Mouse (Mus musculus) spleen, adult 2 months (tissue): ENCODE data around the gene Tspan17. TPM values are rescaled to one million over a fixed set of nuclear protein-coding genes. Genes with fewer than 3 reads are reported as not detected.

ENCODE experiments used
- DNase-seq, 2 experiments: peaks; one replicate each; pipeline versions ENCODE4 v3.0.0 to v3.0.0-alpha.2; 2012 to 2021; ENCODE audit warnings: low spot score in 2 of 2, low read depth in 1 of 2
- H3K27ac ChIP-seq: fragments of 200-500 bp; 2 replicates; pipeline ENCODE4 v1.5.1; 2012; ENCODE audit warnings: low read length, inconsistent platforms; ENCODE audit not compliant: insufficient read depth
- H3K27me3 ChIP-seq: fragments of 200-500 bp; 2 replicates; pipeline ENCODE4 v1.6.1; 2012; ENCODE audit warnings: mild to moderate bottlenecking, moderate library complexity, low read length, inconsistent platforms; ENCODE audit not compliant: control insufficient read depth, insufficient read depth
- H3K36me3 ChIP-seq: fragments of 200-500 bp; 2 replicates; pipeline ENCODE4 v1.6.1; 2012; ENCODE audit warnings: mild to moderate bottlenecking, low read length, inconsistent platforms; ENCODE audit not compliant: control insufficient read depth, insufficient read depth
- H3K4me1 ChIP-seq: fragments of 200-500 bp; 2 replicates; pipeline ENCODE4 v1.6.1; 2011; ENCODE audit warnings: inconsistent platforms; ENCODE audit not compliant: control insufficient read depth, insufficient read depth, insufficient read length
- H3K4me3 ChIP-seq: fragments of 200-500 bp; 2 replicates; pipeline ENCODE4 v1.5.1; 2011; ENCODE audit warnings: mild to moderate bottlenecking, inconsistent platforms; ENCODE audit not compliant: insufficient read depth, insufficient read length; ENCODE audit errors: extremely low read depth
- CTCF ChIP-seq: fragments of 200-500 bp; IDR thresholded peaks from 2 replicates; pipeline ENCODE4 v1.5.1; 2011; ENCODE audit warnings: mild to moderate bottlenecking, inconsistent platforms; ENCODE audit not compliant: insufficient read depth, insufficient read length, insufficient replicate concordance; ENCODE audit errors: extremely low read depth
- POLR2A ChIP-seq: fragments of 200-500 bp; IDR thresholded peaks from 2 replicates; pipeline ENCODE4 v1.6.1; 2011; ENCODE audit warnings: low read depth, low read length, inconsistent platforms
- WGBS: fragments of 180-500 bp; shearing (Covaris S2); methylation state at CpG from one replicate; pipeline ENCODE4 v1.1.7; 2018; 5-methylcytosine and 5-hydroxymethylcytosine counted together
- polyA plus RNA-seq: library from polyadenylated mRNA; depleted of rRNA; stranded (reverse); fragments of >200 nt; gene quantifications from 2 replicates; pipeline ENCODE4 v1.2.3, GENCODE M21; 2012

Gene Tspan17
- polyA plus RNA-seq, 1 experiment = 6.2 TPM

DNA sequence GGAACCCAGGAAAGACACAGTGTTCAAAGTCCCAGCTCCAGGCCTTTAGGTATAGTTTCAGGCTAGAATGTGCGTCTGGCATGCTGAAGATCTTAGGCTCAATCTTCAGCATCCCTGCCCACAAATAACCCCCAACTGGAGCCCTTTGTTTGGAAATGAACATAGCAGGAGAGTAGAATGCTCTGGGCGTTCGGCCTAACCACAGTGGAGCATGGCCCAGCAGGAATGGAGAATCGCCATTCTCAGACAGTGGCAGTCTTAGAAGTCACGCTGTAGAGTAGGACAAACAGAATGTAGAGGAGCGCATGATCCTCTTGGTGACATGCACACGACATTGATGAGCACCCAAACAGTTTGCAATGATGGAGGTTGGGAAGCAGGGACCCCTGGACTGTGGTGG, 28.3 kb upstream of the Tspan17 start:
- peaks cover 13% of the 10 kb centered on the region for H3K27me3 ChIP-seq
- 82% methylated on average over 7 of the region's 7 CpGs for WGBS
- DNase-seq = no peak
- no peak for TF ChIP-seq CTCF
- H3K4me1 ChIP-seq = no peaks in the 10 kb centered on the region
- no peaks in the 10 kb centered on the region for H3K36me3 ChIP-seq
- no peak overlapping the region for H3K27ac ChIP-seq
- H3K4me3 ChIP-seq = no peak overlapping the region

DNA sequence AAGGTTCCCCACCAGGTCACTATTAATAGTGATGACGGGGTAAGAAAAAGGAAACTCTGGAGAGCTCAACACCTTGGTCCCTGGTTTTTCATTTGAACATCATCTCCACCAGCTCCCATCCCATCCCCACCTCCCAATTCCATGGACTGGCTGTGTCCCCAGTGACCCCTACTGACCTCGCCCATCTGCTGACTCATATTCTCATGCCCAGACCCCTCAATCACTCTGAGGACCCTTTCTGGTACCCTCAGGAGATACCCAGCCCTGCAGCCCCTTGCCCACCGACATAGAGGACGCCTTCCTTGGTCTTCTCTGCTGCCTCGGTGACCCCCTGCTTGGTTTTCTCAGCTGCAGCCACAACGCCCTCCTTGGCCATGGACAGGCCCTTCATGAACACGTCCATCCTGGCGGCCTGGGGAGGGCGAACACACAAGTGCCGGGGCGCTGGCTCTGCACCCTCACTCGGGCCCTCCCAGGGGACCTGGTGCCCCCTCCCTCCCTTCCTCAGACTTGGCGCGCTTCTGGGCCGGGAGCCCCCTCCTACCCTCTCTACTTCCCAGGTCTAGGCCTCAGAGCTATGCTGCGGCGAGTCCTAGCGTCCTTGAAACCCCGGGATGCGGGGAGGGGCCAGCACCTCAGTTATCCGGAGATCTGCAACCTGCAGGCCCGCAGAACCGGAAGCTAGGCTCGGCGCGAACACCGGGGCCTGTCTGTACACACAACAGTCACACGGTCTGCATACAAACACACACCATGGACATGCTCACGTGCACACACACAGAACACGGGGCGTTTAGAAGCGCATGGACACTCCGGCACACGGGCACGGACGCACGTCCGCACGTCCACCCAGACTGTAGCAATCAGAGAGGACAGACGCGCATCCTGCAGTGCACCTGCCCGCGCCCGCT, 23.6 kb upstream of the Tspan17 start:
- no peak for TF ChIP-seq POLR2A
- no peak for TF ChIP-seq CTCF
- Histone ChIP-seq H3K36me3 (no peaks in the 10 kb centered on the region), H3K27me3 (peaks cover 11% of the 10 kb centered on the region), H3K27ac (no peak overlapping the region), H3K4me1 (peaks cover 6% of the 10 kb centered on the region; the same call in 1 of the 2 replicates), H3K4me3 (peak overlapping the region; percentile 43; the same call in 1 of the 2 replicates)
- WGBS = 8% methylated on average over 44 of the region's 44 CpGs
- no peak for DNase-seq

DNA sequence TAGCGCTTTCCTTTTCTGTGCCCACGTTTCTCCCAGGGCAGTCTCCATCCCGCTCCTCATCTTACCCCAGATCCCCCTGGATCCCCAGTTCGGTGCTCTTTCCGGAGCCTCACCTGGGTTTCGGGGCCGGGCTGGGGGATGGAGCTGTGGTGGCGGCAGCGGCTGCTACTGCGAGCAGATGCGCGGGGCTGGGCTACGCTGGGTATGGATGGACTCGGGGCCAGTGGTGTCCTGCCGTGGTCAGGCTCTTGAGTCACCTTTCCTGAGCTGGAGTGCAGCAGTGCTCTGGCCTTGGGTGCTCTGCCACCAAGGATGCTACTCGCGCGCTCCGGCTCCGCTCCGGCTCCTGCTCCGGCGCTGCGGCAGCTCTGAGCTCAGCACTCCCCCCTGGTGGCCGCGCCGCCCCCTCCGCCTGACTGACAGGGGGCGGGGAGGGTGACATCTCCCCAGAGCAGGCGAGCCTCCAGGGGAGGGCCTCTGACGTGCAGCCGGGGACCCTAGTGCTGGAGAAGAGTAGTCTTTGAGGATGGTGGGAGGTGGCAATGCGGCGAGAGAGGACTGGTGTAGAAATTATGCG, 22.9 kb upstream of the Tspan17 start, which contains the start of gene Sncb:
Sncb (minus strand) TSS at position 404 of the 577 bp plus-strand sequence.
- H3K36me3 ChIP-seq = no peaks in the 10 kb centered on the region
- DNase-seq = peak; percentile 17 to 48
- peak; percentile 51 for TF ChIP-seq CTCF
- no peak for TF ChIP-seq POLR2A
- 3% methylated on average over 35 of the region's 35 CpGs for WGBS
- peaks cover 11% of the 10 kb centered on the region for H3K27me3 ChIP-seq
- H3K4me1 ChIP-seq = peaks cover 6% of the 10 kb centered on the region; the same call in 1 of the 2 replicates
- H3K27ac ChIP-seq = no peak within 1 kb of the TSS
- H3K4me3 ChIP-seq = peak within 1 kb of the TSS; percentile 43; the same call in 1 of the 2 replicates

DNA sequence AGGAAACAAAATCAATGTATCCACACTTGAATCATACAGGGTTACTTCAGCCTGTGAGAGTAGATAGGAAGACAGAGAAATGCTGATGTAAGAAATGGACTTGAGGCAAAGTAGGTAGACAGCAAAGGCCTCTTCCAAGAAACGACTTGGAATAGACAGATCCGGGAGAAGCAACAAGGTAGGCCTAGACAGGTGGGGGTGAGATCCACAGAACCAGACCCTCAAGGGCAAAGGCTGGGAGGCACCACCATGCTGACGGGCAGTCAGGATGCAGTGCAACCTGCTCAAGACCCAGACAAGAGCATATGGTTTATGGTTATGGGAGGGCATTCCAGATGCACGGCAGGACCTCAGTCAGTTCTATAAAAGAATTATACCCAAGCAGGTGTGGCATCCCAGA, 22.2 kb upstream of the Tspan17 start:
- no peak overlapping the region for H3K27ac ChIP-seq
- H3K4me3 ChIP-seq = no peak overlapping the region
- no peaks in the 10 kb centered on the region for H3K36me3 ChIP-seq
- peaks cover 6% of the 10 kb centered on the region; the same call in 1 of the 2 replicates for H3K4me1 ChIP-seq
- 68% methylated on average over 4 of the region's 4 CpGs for WGBS
- no peak for DNase-seq
- TF ChIP-seq POLR2A = no peak
- no peak for TF ChIP-seq CTCF
- H3K27me3 ChIP-seq = peaks cover 11% of the 10 kb centered on the region

DNA sequence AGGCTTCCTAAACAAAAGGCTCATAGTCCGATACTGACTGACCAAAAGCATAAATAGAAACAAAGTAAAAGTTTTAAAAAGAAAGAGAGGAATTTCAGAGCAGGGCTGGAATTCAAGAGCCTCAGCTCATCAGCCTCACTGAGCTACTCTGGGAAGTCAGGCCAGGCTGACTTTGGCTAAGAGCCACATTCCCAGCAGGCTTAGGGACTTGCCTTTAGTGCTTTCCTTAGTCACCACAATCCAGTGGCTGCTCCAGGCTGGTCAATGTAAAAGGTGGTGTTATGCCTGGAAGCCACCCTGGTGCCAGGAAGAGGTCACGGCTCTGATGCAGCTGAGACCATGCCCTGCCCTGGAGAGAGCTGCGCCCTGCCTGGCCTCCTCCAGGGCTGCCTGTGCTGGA, 8.6 kb upstream of the Tspan17 start:
- WGBS = 87% methylated on average over 3 of the region's 3 CpGs
- Histone ChIP-seq H3K4me1 (no peaks in the 10 kb centered on the region), H3K27me3 (no peaks in the 10 kb centered on the region), H3K36me3 (no peaks in the 10 kb centered on the region), H3K4me3 (no peak overlapping the region), H3K27ac (no peak overlapping the region)
- no peak for DNase-seq
- TF ChIP-seq CTCF = no peak
- TF ChIP-seq POLR2A = no peak

DNA sequence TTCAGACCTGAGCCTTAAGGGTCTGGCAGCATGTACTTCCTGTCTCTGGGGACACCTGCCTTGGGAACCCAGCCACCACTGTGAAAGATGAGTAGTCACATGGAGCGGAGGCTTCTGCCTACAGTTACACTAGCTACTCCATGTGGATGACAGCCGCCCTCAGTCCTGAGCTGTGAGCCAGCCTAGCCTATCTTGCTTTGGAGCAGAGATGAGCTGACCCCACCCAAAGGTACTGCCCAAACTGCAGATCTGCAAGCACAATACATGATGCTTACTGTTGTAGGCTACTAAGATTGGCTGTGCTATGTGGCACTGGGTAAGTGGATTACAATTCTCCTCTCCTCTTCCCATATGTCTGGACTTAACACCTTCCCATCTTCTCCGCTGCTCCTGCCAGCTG, 8.1 kb upstream of the Tspan17 start:
- Histone ChIP-seq H3K4me3 (no peak overlapping the region), H3K27me3 (no peaks in the 10 kb centered on the region), H3K27ac (no peak overlapping the region), H3K36me3 (no peaks in the 10 kb centered on the region), H3K4me1 (no peaks in the 10 kb centered on the region)
- DNase-seq = no peak
- 84% methylated on average over 3 of the region's 3 CpGs for whole genome bisulfite sequencing
- TF ChIP-seq POLR2A (no peak), CTCF (no peak)
